In the genomic region with DNA sequence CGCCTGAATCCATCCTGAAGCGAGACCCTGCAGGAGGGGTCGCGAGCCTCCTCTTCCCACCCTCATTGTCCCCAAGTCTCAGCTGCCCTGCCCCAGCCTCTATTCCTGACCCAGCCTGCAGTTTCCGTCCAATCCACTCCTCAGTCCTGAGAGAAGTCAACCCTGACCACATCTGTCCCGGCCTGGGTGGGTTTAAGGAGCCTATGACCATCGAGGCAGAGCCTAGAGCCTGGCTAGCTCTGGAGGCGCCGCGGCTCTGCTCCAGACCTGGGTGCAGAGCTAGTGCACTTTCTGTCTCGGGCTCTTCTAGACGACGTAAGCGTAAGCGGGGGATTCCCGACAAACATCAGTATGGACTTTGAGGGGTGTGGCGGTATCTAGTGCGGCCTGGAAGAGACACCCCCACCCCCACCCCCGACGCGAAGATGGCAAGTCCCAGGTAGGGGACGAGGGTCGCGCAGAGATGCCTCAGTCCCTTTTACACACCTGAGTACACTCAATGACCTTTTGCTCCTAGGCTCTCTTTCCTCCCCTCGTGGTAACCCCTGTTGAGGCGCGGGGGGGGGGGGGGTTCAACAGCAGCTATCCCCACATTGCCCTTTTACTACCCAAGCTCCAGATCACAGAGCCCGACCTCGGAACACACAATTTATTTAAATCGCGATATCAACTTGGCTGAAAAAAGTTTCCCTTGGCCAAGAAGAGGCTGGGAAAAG, we compare ENCODE assay signal across 8 mouse cellular contexts. TPM values are rescaled to one million over a fixed set of nuclear protein-coding genes. Genes with fewer than 3 reads are reported as not detected.
DNase-seq lines count a peak whose midpoint lies in the region; ATAC-seq and TF ChIP-seq lines count a peak whose summit lies in the region.

No protein-coding gene starts in this region.

- H3K9ac ChIP-seq in limb, embryonic 13.5 days = peak overlapping the region; percentile 68
- peak overlapping the region; percentile 74 for H3K9ac ChIP-seq in stomach, embryonic 16.5 days (ENCODE audit: low read length)

- H3K4me1 ChIP-seq in cerebellum, adult 2 months (ENCODE audit: control insufficient read depth, insufficient read depth, low read length) = peaks cover 15% of the 10 kb centered on the region
- H3K4me1 ChIP-seq in limb, embryonic 13.5 days = peaks cover 90% of the 10 kb centered on the region
- H3K4me1 ChIP-seq in stomach, embryonic 16.5 days (ENCODE audit: control insufficient read depth, insufficient read depth, low read length) = peaks cover 56% of the 10 kb centered on the region

- no peak for TF ChIP-seq CTCF in cerebellum, adult 2 months (IDR thresholded peaks at IDR 0.05; ENCODE audit: borderline replicate concordance, insufficient read depth, low read depth, low read length)

- H3K4me2 ChIP-seq in limb, embryonic 13.5 days (replicated peaks) = peak overlapping the region; percentile 91
- H3K4me2 ChIP-seq in stomach, embryonic 16.5 days (ENCODE audit: low read depth, low read length) = peak overlapping the region; percentile 96

- peak overlapping the region; percentile 78 for H3K4me3 ChIP-seq in cerebellum, adult 2 months (replicated peaks; ENCODE audit: insufficient read depth, low read depth, low read length)
- peak overlapping the region; percentile 77 for H3K4me3 ChIP-seq in limb, embryonic 13.5 days
- peak overlapping the region; percentile 66 for H3K4me3 ChIP-seq in stomach, embryonic 16.5 days (replicated peaks; ENCODE audit: low read length)

- 2% methylated on average over 31 of the region's 31 CpGs for WGBS in cerebellum, adult 2 months
- WGBS in limb, embryonic 13.5 days = under 1% methylated on average over 30 of the region's 31 CpGs
- under 1% methylated on average over 31 of the region's 31 CpGs for WGBS in stomach, embryonic 16.5 days

- peaks cover 10% of the 10 kb centered on the region for H3K36me3 ChIP-seq in limb, embryonic 13.5 days
- no peaks in the 10 kb centered on the region for H3K36me3 ChIP-seq in stomach, embryonic 16.5 days (ENCODE audit: control insufficient read depth, insufficient read depth, low read length)

- no peaks in the 10 kb centered on the region for H3K9me3 ChIP-seq in limb, embryonic 13.5 days
- no peaks in the 10 kb centered on the region for H3K9me3 ChIP-seq in stomach, embryonic 16.5 days (replicated peaks; ENCODE audit: control insufficient read depth, low read length)

- intact Hi-C loops in left cerebral cortex, postnatal 4 days (cut with DNase I) = loop anchor here (5.0 kb wide), 1 partner anchor 50 kb away; no protein-coding TSS in a partner anchor

- no peak for ATAC-seq in limb, embryonic 13.5 days (ENCODE audit: low FRiP score, low read depth)
- no peak for ATAC-seq in stomach, embryonic 16.5 days (ENCODE audit: insufficient read depth, low FRiP score)

- no peak overlapping the region for H3K27ac ChIP-seq in cerebellum, adult 2 months (ENCODE audit: insufficient read depth, low read length)
- peak overlapping the region; percentile 86 for H3K27ac ChIP-seq in limb, embryonic 13.5 days
- no peak overlapping the region for H3K27ac ChIP-seq in stomach, embryonic 16.5 days (ENCODE audit: low read length)

- no peak for TF ChIP-seq POLR2A in cerebellum, adult 2 months (IDR thresholded peaks at IDR 0.05; ENCODE audit: borderline replicate concordance, insufficient read depth, low read length)

- no peak for DNase-seq in cerebellum, adult 2 months
- no peak for DNase-seq in cerebellum, adult 9-11 months
- peak; percentile 17 for DNase-seq in thymus, postnatal 0 days (ENCODE audit: low spot score)
- no peak for DNase-seq in thymus, postnatal 10 days (ENCODE audit: low spot score in 2 of 2)
- DNase-seq in cerebellum, adult 8-10 months = no peak
- no peak for DNase-seq in left cerebral cortex, postnatal 4 days

- peaks cover 9% of the 10 kb centered on the region; the same call in 1 of the 2 replicates for H3K27me3 ChIP-seq in cerebellum, adult 2 months (ENCODE audit: control insufficient read depth, insufficient read depth, low read length)
- H3K27me3 ChIP-seq in limb, embryonic 13.5 days = peaks cover 66% of the 10 kb centered on the region
- peaks cover 74% of the 10 kb centered on the region for H3K27me3 ChIP-seq in stomach, embryonic 16.5 days (ENCODE audit: control insufficient read depth, insufficient read depth, low read length)

RNA-seq across cellular contexts. Expression of a gene that starts 1.1 kb away (rescaled TPM):
- polyA plus RNA-seq in cerebellum, adult 2 months (2012; rRNA removed) = 8.7 and 10.5 TPM in 2 replicates
- polyA plus RNA-seq in thymus, postnatal 0 days (2015; fragmentation: Nextera tagmentation; extraction: Ambion mirVana) = 10.7 and 12.3 TPM in 2 replicates
- 9.4 and 10.6 TPM in 2 replicates for polyA plus RNA-seq in limb, embryonic 13.5 days (2015; fragmentation: Nextera tagmentation; extraction: Ambion mirVana)
- polyA plus RNA-seq in stomach, embryonic 16.5 days (2015; fragmentation: Nextera tagmentation; extraction: Ambion mirVana) = 5.8 and 6.4 TPM in 2 replicates
- 10 to 100 TPM; 13.0 to 15.6 TPM for total RNA-seq in left cerebral cortex, postnatal 4 days (2021)

RNA-seq across cellular contexts. Expression of a gene that starts 19.1 kb away (rescaled TPM):
- polyA plus RNA-seq in cerebellum, adult 2 months (2012; rRNA removed) = 4.1 and 4.6 TPM in 2 replicates
- polyA plus RNA-seq in thymus, postnatal 0 days (2015; fragmentation: Nextera tagmentation; extraction: Ambion mirVana) = 19.5 and 22.3 TPM in 2 replicates
- 62.8 and 66.7 TPM in 2 replicates for polyA plus RNA-seq in limb, embryonic 13.5 days (2015; fragmentation: Nextera tagmentation; extraction: Ambion mirVana)
- 15.2 and 16.5 TPM in 2 replicates for polyA plus RNA-seq in stomach, embryonic 16.5 days (2015; fragmentation: Nextera tagmentation; extraction: Ambion mirVana)
- 1 to 10 TPM; 6.8 to 7.4 TPM for total RNA-seq in left cerebral cortex, postnatal 4 days (2021)

RNA-seq across cellular contexts. Expression of a gene that starts 44.1 kb away (rescaled TPM):
- 50.1 and 57.6 TPM in 2 replicates for polyA plus RNA-seq in cerebellum, adult 2 months (2012; rRNA removed)
- polyA plus RNA-seq in thymus, postnatal 0 days (2015; fragmentation: Nextera tagmentation; extraction: Ambion mirVana) = 25.1 and 26.8 TPM in 2 replicates
- polyA plus RNA-seq in limb, embryonic 13.5 days (2015; fragmentation: Nextera tagmentation; extraction: Ambion mirVana) = 10.7 and 11.3 TPM in 2 replicates
- polyA plus RNA-seq in stomach, embryonic 16.5 days (2015; fragmentation: Nextera tagmentation; extraction: Ambion mirVana) = 8.5 and 10.1 TPM in 2 replicates
- 10 to 100 TPM; 40.8 to 45.2 TPM for total RNA-seq in left cerebral cortex, postnatal 4 days (2021)

RNA-seq across cellular contexts. Expression of a gene that starts 53.9 kb away (rescaled TPM):
- polyA plus RNA-seq in cerebellum, adult 2 months (2012; rRNA removed) = not detected in 2 replicates
- not detected in 2 replicates for polyA plus RNA-seq in thymus, postnatal 0 days (2015; fragmentation: Nextera tagmentation; extraction: Ambion mirVana)
- not detected in 2 replicates for polyA plus RNA-seq in limb, embryonic 13.5 days (2015; fragmentation: Nextera tagmentation; extraction: Ambion mirVana)
- not detected in 2 replicates for polyA plus RNA-seq in stomach, embryonic 16.5 days (2015; fragmentation: Nextera tagmentation; extraction: Ambion mirVana)
- total RNA-seq in left cerebral cortex, postnatal 4 days (2021) = not detected
